Mouse (Mus musculus) thymus, postnatal 14 days (tissue): Measurements from ENCODE around the gene Gse1.

Experiments
- DNase-seq: peaks from one replicate; pipeline ENCODE4 v3.0.0; 2021

The Gse1 gene

GRCm38 (mm10) chr8:120431042-120431441 is 202.8 kb downstream of the Gse1 start:
- no peak for DNase-seq

- DNase-seq, result no peak
Measured at GRCm38 (mm10) chr8:120432438-120432837, 204.2 kb downstream of the Gse1 start.

GRCm38 (mm10) chr8:120433143-120433542 is 204.9 kb downstream of the Gse1 start:
- DNase-seq, result no peak

- DNase-seq, result peak; percentile 38
Measured at GRCm38 (mm10) chr8:120433734-120434133, 205.5 kb downstream of the Gse1 start.

- no peak for DNase-seq
Measured at GRCm38 (mm10) chr8:120435781-120436180, 207.5 kb downstream of the Gse1 start.

- DNase-seq, result no peak
Measured at GRCm38 (mm10) chr8:120436491-120437030, 208.3 kb downstream of the Gse1 start.

GRCm38 (mm10) chr8:120437207-120437606 is 209.0 kb downstream of the Gse1 start:
- no peak for DNase-seq

- no peak for DNase-seq
Measured at GRCm38 (mm10) chr8:120437666-120438395, 209.6 kb downstream of the Gse1 start.

- DNase-seq, result no peak
Measured at GRCm38 (mm10) chr8:120439309-120439708, 211.1 kb downstream of the Gse1 start.

- DNase-seq, result no peak
Measured at GRCm38 (mm10) chr8:120440739-120441138, 212.5 kb downstream of the Gse1 start.

GRCm38 (mm10) chr8:120441637-120442036 is 213.4 kb downstream of the Gse1 start:
- DNase-seq, result no peak

GRCm38 (mm10) chr8:120442306-120443003 is 214.2 kb downstream of the Gse1 start:
- DNase-seq, result no peak

GRCm38 (mm10) chr8:120445249-120445648 is 217.0 kb downstream of the Gse1 start:
- DNase-seq, result no peak

- DNase-seq, result no peak
Measured at GRCm38 (mm10) chr8:120448131-120448530, 219.9 kb downstream of the Gse1 start.

GRCm38 (mm10) chr8:120449139-120449538 is 220.9 kb downstream of the Gse1 start:
- DNase-seq, result no peak

- DNase-seq, result no peak
Measured at GRCm38 (mm10) chr8:120449608-120450031, 221.4 kb downstream of the Gse1 start.

GRCm38 (mm10) chr8:120452111-120452510 is 223.9 kb downstream of the Gse1 start:
- no peak for DNase-seq

- DNase-seq, result no peak
Measured at GRCm38 (mm10) chr8:120454404-120454803, 226.1 kb downstream of the Gse1 start.

GRCm38 (mm10) chr8:120460375-120460774 is 232.1 kb downstream of the Gse1 start:
- no peak for DNase-seq

- DNase-seq, result no peak
Measured at GRCm38 (mm10) chr8:120462119-120462551, 233.9 kb downstream of the Gse1 start.

- DNase-seq, result no peak
Measured at GRCm38 (mm10) chr8:120462611-120463010, 234.4 kb downstream of the Gse1 start.

- no peak for DNase-seq
Measured at GRCm38 (mm10) chr8:120463918-120464584, 235.8 kb downstream of the Gse1 start.

- no peak for DNase-seq
Measured at GRCm38 (mm10) chr8:120464585-120464937, 236.3 kb downstream of the Gse1 start.

GRCm38 (mm10) chr8:120465710-120466109 is 237.5 kb downstream of the Gse1 start:
- no peak for DNase-seq
